Mouse (Mus musculus) neural tube, embryonic 15.5 days (tissue): ENCODE measurements around the gene Tfb1m. TPM values are rescaled to one million over a fixed set of nuclear protein-coding genes. Genes with fewer than 3 reads are reported as not detected.

Experiments used
- ATAC-seq: fragments of 200-750 bp; cut with Nextera tagmentation; 2 replicates; pipeline ENCODE4 v1.8.0; 2017; ENCODE audit warnings: mild to moderate bottlenecking, moderate TSS enrichment, moderate library complexity; ENCODE audit not compliant: low FRiP score
- H3K27ac ChIP-seq: fragments of 300-500 bp; sonication (generic); replicated peaks from 2 replicates; pipeline ENCODE4 v1.5.1; 2015; ENCODE audit warnings: mild to moderate bottlenecking, inconsistent platforms
- H3K27me3 ChIP-seq: fragments of 300-500 bp; sonication (generic); replicated peaks from 2 replicates; pipeline ENCODE4 v1.6.1; 2015; ENCODE audit warnings: inconsistent platforms
- H3K36me3 ChIP-seq: fragments of 300-500 bp; sonication (generic); 2 replicates; pipeline ENCODE4 v1.6.1; 2015; ENCODE audit warnings: inconsistent platforms
- H3K4me1 ChIP-seq: fragments of 300-500 bp; sonication (generic); 2 replicates; pipeline ENCODE4 v1.6.1; 2015; ENCODE audit warnings: inconsistent platforms
- H3K4me2 ChIP-seq: fragments of 300-500 bp; sonication (generic); 2 replicates; pipeline ENCODE4 v1.6.1; 2015; ENCODE audit warnings: inconsistent platforms, mild to moderate bottlenecking, moderate library complexity
- H3K4me3 ChIP-seq: fragments of 300-500 bp; sonication (generic); replicated peaks from 2 replicates; pipeline ENCODE4 v1.5.1; 2015; ENCODE audit warnings: mild to moderate bottlenecking, inconsistent platforms
- H3K9ac ChIP-seq: fragments of 300-500 bp; sonication (generic); replicated peaks from 2 replicates; pipeline ENCODE4 v1.6.1; 2015; ENCODE audit warnings: mild to moderate bottlenecking, inconsistent platforms
- H3K9me3 ChIP-seq: fragments of 300-500 bp; sonication (generic); replicated peaks from 2 replicates; pipeline ENCODE4 v1.6.1; 2016; ENCODE audit warnings: inconsistent platforms
- WGBS: fragments of 180-500 bp; shearing (Covaris S2); methylation state at CpG from one replicate; pipeline ENCODE4 v1.1.7; 2015; ENCODE audit warnings: mixed read lengths; 5-methylcytosine and 5-hydroxymethylcytosine counted together
- polyA plus RNA-seq: library from polyadenylated mRNA; unstranded; fragments of >200 nt; fragmentation: Nextera tagmentation; extraction: Ambion mirVana; gene quantifications from 2 replicates; pipeline ENCODE4 v1.2.1, GENCODE M21; 2015

The Tfb1m gene
- polyA plus RNA-seq, 1 experiment from 2014 or later: 13.0 TPM

DNA sequence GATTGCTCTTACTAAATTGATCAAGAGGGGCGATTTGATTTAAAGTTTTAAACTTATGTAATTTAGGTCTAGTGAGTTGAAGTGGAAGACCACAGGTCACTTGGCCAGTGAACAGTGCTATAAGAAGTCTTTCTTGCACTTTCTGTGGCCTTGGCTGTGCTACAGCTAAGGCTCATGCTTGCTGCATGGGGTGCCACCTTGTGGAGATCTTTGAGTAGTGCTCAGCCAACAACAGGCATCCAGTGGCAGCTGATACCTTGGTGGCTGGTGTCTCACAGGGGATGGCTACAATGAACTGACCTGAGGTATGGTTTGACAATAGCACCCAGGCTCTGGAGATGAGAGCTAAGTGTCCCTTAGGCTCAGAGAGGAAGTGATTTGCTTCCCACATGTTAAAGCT, 47.7 kb downstream of the Tfb1m start:
- no peaks in the 10 kb centered on the region for H3K4me1 ChIP-seq
- no peak overlapping the region for H3K4me3 ChIP-seq
- no peaks in the 10 kb centered on the region for H3K9me3 ChIP-seq
- no peaks in the 10 kb centered on the region for H3K36me3 ChIP-seq
- no peak overlapping the region for H3K9ac ChIP-seq
- H3K4me2 ChIP-seq: no peak overlapping the region
- ATAC-seq: 0 out of 2 replicates have a peak, but pooled peaks have one; percentile 63
- WGBS: 14% methylated on average over 1 of the region's 1 CpGs
- no peak overlapping the region for H3K27ac ChIP-seq
- no peaks in the 10 kb centered on the region for H3K27me3 ChIP-seq

DNA sequence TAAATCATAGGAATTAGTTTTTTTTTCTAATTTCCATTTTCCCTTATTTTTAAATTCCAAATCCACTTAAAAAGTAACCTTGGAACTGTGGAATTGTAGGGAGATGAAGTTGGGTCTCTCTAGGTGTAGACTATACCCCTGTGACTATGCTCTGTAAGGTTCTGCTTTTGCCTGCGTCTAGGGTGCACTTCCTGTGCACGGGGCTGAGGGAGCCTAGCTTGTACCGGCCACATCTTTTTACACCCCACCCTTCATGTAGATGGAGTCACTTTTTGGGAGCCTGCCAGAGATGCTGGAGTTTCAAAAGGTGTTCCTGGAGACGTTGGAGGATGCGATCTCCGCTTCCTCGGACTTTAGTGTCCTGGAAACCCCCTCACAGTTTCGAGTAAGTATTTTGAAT, 51.1 kb downstream of the Tfb1m start:
- no peaks in the 10 kb centered on the region for H3K27me3 ChIP-seq
- no peak for ATAC-seq
- no peaks in the 10 kb centered on the region for H3K9me3 ChIP-seq
- no peaks in the 10 kb centered on the region for H3K36me3 ChIP-seq
- WGBS: 92% methylated on average over 8 of the region's 8 CpGs
- H3K9ac ChIP-seq: no peak overlapping the region
- H3K4me1 ChIP-seq: no peaks in the 10 kb centered on the region; the same call in 1 of the 2 replicates
- H3K4me2 ChIP-seq: no peak overlapping the region
- no peak overlapping the region for H3K4me3 ChIP-seq
- no peak overlapping the region for H3K27ac ChIP-seq

DNA sequence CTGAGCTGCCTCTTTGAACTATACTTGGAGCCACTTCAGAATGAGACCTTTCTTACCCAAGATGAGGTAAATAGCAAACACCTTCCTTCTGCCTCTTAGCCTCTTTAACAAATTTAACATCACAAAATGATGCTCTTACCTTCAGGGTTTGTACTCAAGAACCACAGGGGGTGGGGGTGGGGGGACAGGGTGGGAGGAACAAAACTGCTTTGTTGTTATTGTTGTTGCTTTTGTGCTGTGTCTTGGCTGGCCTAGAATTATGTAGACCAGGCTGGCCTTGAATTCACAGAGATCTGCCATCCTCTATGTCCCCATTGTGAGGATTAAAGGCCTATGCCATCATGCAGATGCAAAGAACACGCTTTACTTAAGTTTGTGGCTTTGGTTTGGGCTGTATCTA, 51.9 kb downstream of the Tfb1m start:
- H3K9me3 ChIP-seq: no peaks in the 10 kb centered on the region
- H3K4me3 ChIP-seq: no peak overlapping the region
- H3K4me2 ChIP-seq: no peak overlapping the region
- H3K4me1 ChIP-seq: no peaks in the 10 kb centered on the region; the same call in 1 of the 2 replicates
- no peak for ATAC-seq
- WGBS: 84% methylated on average over 1 of the region's 1 CpGs
- no peak overlapping the region for H3K9ac ChIP-seq
- H3K27ac ChIP-seq: no peak overlapping the region
- H3K27me3 ChIP-seq: no peaks in the 10 kb centered on the region
- no peaks in the 10 kb centered on the region for H3K36me3 ChIP-seq

DNA sequence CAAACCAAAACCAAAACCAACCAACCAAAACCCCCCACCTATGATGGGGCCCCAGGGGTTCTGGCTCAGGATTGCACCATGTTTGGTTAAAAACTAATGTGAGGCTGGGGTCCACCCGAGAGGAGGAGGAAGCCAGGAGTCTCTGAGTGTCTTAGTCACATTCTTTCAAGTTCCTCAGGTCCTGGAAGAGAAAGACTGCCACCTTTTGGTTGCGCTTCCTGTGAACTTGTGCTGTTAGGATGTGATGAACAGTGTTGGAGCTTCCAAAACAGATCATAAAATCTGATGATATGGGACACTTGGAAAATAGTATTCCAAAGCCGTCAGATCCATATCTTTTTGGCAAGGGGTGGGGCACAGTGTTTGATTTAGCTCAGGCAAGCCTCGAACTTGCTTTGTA, 56.6 kb downstream of the Tfb1m start:
- no peak overlapping the region for H3K9ac ChIP-seq
- H3K4me1 ChIP-seq: no peaks in the 10 kb centered on the region; the same call in 1 of the 2 replicates
- H3K36me3 ChIP-seq: no peaks in the 10 kb centered on the region
- 90% methylated on average over 4 of the region's 4 CpGs for WGBS
- ATAC-seq: no peak
- H3K27me3 ChIP-seq: no peaks in the 10 kb centered on the region
- no peaks in the 10 kb centered on the region for H3K9me3 ChIP-seq
- H3K27ac ChIP-seq: no peak overlapping the region
- no peak overlapping the region for H3K4me3 ChIP-seq
- H3K4me2 ChIP-seq: no peak overlapping the region

DNA sequence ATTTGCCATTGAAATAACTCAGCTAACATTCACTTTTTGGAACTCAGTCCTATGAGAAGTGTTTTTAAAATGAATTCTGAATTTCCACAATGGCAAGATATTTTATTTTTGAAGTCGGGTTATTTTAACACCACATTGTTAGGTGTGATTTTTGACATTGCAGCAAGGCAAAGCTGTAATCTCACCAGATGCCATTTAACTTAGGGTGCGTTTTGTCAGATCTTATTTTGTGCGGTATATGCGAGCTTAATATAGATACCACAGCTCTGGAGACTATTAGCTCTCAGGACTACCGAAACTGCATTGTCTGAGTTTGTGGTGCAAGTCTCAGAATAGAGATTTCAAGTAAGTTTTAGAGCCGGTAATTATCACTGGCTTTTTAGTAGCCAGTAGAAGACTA, 57.5 kb downstream of the Tfb1m start:
- 95% methylated on average over 6 of the region's 6 CpGs for WGBS
- no peak overlapping the region for H3K4me3 ChIP-seq
- H3K9ac ChIP-seq: no peak overlapping the region

DNA sequence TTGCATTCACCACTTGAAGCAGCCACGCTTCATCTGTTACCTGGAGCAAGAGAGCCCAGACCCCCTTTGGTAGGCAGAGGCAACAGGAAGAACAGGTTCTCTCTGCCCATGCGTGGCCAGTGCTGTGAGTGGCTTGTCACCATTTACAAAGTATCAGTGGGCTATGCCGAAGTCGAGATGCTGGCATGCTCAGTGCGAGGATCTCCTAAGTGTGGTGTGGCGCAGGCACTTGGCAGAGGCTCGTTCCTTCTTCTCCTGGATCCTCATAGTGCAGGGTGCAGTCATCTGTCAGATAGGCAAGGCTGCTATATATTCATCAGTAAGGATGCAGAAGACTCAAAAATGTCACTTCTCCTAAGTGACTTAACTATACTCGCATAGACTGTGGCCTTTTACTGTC, 58.1 kb downstream of the Tfb1m start:
- no peaks in the 10 kb centered on the region; the same call in 1 of the 2 replicates for H3K4me1 ChIP-seq
- H3K9ac ChIP-seq: no peak overlapping the region
- WGBS: 95% methylated on average over 8 of the region's 8 CpGs
- H3K27me3 ChIP-seq: no peaks in the 10 kb centered on the region
- no peak overlapping the region for H3K4me2 ChIP-seq
- H3K27ac ChIP-seq: no peak overlapping the region
- H3K36me3 ChIP-seq: no peaks in the 10 kb centered on the region
- H3K9me3 ChIP-seq: no peaks in the 10 kb centered on the region
- no peak overlapping the region for H3K4me3 ChIP-seq
- ATAC-seq: no peak

More for the DNA sequence above, 57.5 kb downstream of the Tfb1m start:
- no peak for ATAC-seq
- no peaks in the 10 kb centered on the region for H3K36me3 ChIP-seq
- H3K27ac ChIP-seq: no peak overlapping the region
- H3K4me1 ChIP-seq: no peaks in the 10 kb centered on the region; the same call in 1 of the 2 replicates
- no peak overlapping the region for H3K4me2 ChIP-seq
- H3K27me3 ChIP-seq: no peaks in the 10 kb centered on the region
- no peaks in the 10 kb centered on the region for H3K9me3 ChIP-seq

DNA sequence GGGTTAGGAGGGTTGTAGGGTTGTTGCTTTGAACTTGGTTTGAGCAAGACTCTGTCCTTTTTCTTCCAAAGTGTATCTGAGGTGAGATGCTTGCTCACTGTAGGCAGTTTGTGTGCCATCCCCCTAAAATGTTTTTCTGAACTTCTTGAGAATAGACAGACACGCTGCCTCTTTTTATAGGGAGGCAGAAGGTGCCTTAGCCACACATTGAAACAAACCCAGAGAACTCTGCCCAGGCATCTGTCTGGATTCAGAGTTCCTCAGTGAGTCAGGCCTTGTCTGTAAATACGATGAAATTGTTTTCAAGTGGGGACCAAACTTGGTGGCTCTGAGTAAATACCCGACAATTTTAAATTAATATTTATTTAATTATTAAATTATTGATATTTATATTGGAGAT, 59.0 kb downstream of the Tfb1m start:
- ATAC-seq: no peak
- Histone ChIP-seq H3K4me2 (no peak overlapping the region), H3K36me3 (no peaks in the 10 kb centered on the region), H3K9ac (no peak overlapping the region), H3K4me3 (no peak overlapping the region), H3K27me3 (no peaks in the 10 kb centered on the region), H3K4me1 (no peaks in the 10 kb centered on the region; the same call in 1 of the 2 replicates), H3K27ac (no peak overlapping the region), H3K9me3 (no peaks in the 10 kb centered on the region)
- whole genome bisulfite sequencing: 94% methylated on average over 3 of the region's 3 CpGs

DNA sequence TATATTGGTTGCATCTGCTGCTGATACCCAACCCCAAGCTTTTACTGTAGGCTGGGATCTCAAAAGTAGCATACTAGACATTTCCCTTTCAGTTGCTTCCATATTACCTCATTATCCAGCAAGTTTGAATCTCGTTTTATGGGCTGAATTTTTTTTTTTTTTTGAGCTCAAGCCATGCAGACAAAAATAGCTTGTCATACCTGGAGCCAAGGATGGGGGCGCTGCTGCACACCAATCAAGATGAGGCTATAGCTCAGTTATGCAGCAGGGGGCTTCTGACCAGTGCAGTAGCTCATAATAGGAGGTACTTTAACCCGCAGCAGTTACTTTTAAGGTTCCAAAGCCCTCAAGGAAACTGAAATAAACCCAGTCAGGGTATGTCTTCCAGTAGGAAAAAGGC, 59.5 kb downstream of the Tfb1m start:
- Histone ChIP-seq H3K36me3 (no peaks in the 10 kb centered on the region), H3K9me3 (no peaks in the 10 kb centered on the region), H3K4me3 (no peak overlapping the region), H3K4me1 (no peaks in the 10 kb centered on the region; the same call in 1 of the 2 replicates), H3K9ac (no peak overlapping the region), H3K27ac (no peak overlapping the region), H3K4me2 (no peak overlapping the region), H3K27me3 (no peaks in the 10 kb centered on the region)
- 26% methylated on average over 3 of the region's 3 CpGs for WGBS
- no peak for ATAC-seq

DNA sequence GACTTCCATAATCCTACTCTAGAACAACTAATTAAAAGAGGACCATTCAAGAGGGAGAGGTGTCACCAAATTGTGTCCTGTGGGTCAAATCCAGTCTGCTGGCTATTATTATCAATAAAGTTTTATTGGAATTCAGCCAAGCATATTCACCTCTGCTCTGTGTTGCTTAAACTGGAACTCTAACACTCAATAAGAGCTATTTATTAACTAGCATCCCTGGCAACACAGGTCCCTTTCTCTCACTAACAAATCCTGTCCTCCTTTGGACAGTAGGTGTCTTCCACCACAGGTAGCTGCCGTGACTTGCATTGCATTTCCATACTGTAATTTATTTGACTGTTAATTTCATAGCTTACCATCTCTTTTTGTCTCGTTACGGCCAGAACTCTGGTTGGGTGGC, 61.5 kb downstream of the Tfb1m start:
- Histone ChIP-seq H3K9me3 (no peaks in the 10 kb centered on the region), H3K4me3 (no peak overlapping the region), H3K4me1 (no peaks in the 10 kb centered on the region), H3K9ac (no peak overlapping the region), H3K27me3 (no peaks in the 10 kb centered on the region), H3K27ac (no peak overlapping the region), H3K36me3 (no peaks in the 10 kb centered on the region), H3K4me2 (no peak overlapping the region)
- no peak for ATAC-seq
- 91% methylated on average over 3 of the region's 3 CpGs for WGBS

DNA sequence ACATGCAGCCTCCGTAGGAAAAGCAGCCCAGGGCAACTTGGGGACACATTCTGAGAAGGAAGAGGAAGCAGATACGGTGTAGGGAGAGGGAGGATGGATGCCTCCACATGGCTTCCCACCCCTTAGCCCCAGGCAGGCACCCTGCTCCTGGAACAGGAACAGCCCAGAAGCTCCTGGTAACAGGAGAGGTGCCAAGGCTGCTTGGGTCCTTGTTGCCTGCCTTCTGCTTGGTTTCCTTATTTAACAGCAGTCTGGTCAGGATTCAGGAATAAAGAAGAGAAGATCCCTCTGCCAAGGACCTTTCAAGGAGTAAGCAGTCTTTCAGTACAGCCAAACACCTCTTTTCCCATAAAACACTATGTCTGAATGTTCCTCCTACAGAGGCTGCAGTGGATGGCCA, 62.0 kb downstream of the Tfb1m start:
- Histone ChIP-seq H3K4me2 (no peak overlapping the region), H3K9me3 (no peaks in the 10 kb centered on the region), H3K36me3 (no peaks in the 10 kb centered on the region), H3K4me3 (no peak overlapping the region), H3K9ac (no peak overlapping the region), H3K27ac (no peak overlapping the region), H3K27me3 (no peaks in the 10 kb centered on the region), H3K4me1 (no peaks in the 10 kb centered on the region)
- WGBS: 76% methylated on average over 2 of the region's 2 CpGs
- no peak for ATAC-seq

DNA sequence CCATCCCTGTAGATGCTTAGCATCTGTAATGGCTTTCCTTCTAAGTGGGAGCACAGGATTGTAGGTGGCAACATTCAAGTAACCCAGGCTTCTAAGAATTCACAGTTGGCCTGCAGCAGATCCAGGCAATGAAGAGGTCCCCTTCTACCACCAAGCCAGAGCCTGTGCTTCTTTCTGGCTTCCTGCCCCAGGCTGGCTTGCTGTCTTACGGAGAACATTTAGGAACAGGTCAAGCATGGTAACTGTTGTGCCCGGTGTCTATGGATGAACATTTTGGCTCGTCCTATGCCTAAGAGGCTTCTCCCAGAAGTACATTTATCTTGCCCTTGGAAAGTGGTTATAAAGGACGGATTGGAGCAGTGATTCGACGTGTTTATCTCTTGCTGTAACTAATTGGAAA, 65.9 kb downstream of the Tfb1m start:
- WGBS: 74% methylated on average over 6 of the region's 6 CpGs
- no peaks in the 10 kb centered on the region for H3K36me3 ChIP-seq
- no peak for ATAC-seq

DNA sequence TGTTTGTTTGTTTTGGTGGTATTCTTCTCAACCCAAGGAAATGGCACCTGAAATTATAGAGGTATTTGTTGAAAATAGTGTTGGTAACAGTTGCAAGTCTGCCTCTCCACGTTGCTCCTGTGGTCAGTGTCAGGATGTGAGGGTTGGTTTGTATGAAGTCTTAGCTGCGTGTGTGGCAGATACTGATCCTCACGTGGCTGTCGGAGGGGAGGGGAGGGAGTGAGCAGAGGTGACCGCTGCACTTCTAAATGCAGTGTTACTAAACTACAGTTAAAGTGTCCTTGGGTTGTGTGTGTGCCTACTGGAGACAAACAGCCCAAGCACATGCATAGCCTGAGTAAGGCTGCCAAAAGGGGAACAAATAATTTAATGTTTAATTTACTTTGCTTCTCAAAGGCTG, 66.5 kb downstream of the Tfb1m start:
- ATAC-seq: no peak
- H3K27me3 ChIP-seq: no peaks in the 10 kb centered on the region
- H3K9me3 ChIP-seq: no peaks in the 10 kb centered on the region
- H3K9ac ChIP-seq: no peak overlapping the region
- H3K4me3 ChIP-seq: no peak overlapping the region
- 78% methylated on average over 5 of the region's 5 CpGs for WGBS
- no peak overlapping the region for H3K27ac ChIP-seq
- no peaks in the 10 kb centered on the region for H3K4me1 ChIP-seq
- H3K36me3 ChIP-seq: no peaks in the 10 kb centered on the region
- no peak overlapping the region for H3K4me2 ChIP-seq

More for the DNA sequence above, 65.9 kb downstream of the Tfb1m start:
- H3K27me3 ChIP-seq: no peaks in the 10 kb centered on the region
- no peak overlapping the region for H3K9ac ChIP-seq
- no peaks in the 10 kb centered on the region for H3K4me1 ChIP-seq
- H3K4me2 ChIP-seq: no peak overlapping the region
- H3K9me3 ChIP-seq: no peaks in the 10 kb centered on the region
- H3K27ac ChIP-seq: no peak overlapping the region
- no peak overlapping the region for H3K4me3 ChIP-seq
